Mouse (Mus musculus) spleen, postnatal 14 days (tissue): ENCODE results near the gene Rubcnl.
A peak's percentile ranks its signal among the peaks of the same experiment; 100 is the strongest.

Experiments used
- DNase-seq, 2 experiments: peaks; one replicate each; pipeline ENCODE4 v3.0.0; 2021 to 2022; ENCODE audit warnings: low spot score in 2 of 2

Rubcnl gene

GRCm38 (mm10) chr14:75017877-75018825 is 2.3 kb downstream of the Rubcnl start:
- DNase-seq = no peak

DNA sequence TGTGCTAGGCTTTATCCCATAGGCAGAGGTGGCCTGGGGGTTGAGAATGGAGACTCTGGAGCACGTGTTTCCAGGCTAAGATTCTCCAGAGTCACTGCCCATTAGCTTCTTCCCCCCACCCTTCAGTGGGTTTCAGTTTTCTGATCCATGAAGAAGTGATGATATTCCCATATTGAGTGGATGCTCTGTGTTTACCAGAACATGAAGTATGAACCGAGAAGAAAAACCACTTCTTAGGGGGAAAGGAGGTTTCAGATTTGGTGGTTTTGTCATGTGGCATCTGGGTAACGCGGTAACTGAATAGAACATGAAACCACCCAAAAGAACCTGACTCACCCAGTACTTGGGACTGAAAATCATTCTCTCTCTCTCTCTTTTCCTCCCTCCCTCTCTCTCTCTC is 3.0 kb downstream of the Rubcnl start:
- no peak for DNase-seq

- no peak for DNase-seq
Measured at GRCm38 (mm10) chr14:75020581-75021253, 4.9 kb downstream of the Rubcnl start.

- peak in 1 of 2 experiments; percentile 10 for DNase-seq
Measured at GRCm38 (mm10) chr14:75022522-75022921, 6.7 kb downstream of the Rubcnl start.

DNA sequence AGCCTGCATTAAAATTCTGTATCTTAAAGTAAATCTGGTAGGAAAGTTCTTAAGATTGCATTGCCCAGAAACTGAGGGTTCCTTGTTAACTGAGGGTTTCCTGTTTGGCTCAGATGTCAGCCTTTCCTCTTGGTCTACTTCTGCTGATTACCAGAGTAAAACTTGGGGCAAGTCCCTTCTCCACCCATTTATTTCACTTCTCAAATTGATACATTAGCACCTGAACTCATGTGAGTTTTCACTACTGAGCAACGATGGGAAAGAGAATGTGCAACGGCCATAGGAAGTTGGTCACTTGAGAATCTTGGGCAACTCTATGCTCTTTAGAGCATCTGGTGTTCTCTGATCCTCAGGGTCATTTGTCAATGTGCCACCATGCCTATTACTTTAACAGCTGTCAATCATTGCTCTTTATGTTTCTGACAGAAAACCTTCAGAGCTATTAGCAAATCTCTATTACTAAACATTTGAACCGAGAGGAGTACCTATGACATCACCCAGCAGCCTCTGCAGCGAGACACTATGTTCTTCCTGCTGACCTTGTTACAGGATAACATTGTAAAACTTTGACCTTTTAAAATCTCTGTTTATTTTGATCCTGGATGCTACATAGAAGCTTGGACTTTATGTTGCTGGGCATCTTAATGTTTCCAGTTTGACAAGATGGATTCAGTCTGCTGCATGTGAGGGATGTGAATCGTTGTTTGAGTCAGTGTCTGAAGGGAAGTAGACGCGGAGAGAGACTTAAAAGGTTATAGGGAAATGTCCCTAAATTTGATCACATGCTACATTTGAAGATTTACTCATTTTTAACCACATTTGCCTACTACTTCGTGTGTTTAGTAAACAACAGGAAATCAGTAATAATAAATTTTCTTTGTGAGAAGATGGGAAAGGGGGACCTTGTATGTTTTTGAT is 9.2 kb downstream of the Rubcnl start:
- DNase-seq = no peak

- no peak for DNase-seq
Measured at GRCm38 (mm10) chr14:75030764-75031163, 14.9 kb downstream of the Rubcnl start.

DNA sequence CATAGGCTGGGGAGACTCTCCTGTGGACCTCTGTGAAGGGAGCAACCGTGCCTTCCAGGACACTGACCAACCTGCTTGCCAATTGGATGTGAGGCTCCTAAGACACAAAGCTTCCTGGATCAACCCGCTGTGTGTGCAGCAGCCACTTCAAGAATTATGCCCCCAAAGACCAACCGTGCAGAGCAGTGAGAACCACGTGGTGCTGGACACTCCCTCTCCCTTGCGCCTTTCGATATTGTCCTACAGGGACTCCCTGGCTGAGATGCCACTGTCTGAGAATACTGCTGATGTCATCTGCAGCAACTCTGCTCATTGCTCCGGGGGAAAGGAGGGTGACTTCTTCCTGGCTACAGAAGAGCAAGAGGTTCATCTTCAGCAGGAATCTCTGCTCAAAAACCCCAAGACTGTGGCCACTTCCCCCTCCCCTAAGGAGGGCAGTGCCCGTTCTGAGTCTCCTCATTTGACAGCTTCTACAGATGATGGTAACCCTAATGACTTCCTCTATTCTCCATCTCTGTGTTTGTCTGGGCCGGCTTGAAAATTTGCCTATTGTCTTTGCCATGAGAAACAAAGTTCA is 16.3 kb downstream of the Rubcnl start:
- peak in 1 of 2 experiments; percentile 17 for DNase-seq

- no peak for DNase-seq
Measured at GRCm38 (mm10) chr14:75032742-75033141, 16.9 kb downstream of the Rubcnl start.

DNA sequence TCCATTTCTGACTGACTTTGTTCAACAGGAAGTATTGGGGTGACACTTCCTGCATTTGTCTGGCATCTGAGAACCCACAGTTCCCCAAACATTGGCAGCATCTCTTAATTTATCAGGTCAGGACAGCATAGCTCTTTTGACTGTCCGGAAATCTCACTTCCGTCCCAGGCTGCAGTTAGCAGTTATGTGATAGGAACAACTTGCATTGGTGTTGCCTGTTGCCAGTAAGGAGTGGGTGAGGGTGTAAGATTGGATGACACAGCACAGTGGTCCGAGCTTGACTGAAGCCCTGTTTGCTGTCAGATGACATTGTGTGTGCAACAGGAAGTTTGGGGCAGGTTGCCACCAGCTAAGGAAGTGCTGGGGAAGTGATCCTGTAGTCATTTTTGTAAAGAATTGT is 18.4 kb downstream of the Rubcnl start:
- DNase-seq = peak in 1 of 2 experiments; percentile 33

DNA sequence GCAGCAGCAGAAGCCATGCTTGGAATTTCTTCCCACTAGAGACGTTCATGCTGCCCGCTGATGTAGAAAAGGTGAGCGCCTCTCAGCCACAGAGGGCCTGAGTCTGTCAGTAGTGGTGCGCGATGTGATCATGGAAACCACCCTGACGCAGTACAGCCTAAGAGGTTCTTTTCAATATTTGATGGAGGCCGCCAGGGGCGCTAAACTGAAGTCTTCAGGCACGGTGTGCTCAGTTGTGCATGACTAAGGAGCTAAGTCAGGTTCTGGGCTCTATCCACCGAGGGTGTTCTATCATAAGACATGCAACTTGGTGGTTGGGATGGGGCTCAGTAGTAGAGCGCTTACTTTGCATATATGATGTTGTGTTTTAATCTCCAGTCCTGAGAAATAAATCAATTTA is 19.6 kb downstream of the Rubcnl start:
- DNase-seq = no peak

GRCm38 (mm10) chr14:75045184-75045583 is 29.4 kb downstream of the Rubcnl start:
- no peak for DNase-seq

GRCm38 (mm10) chr14:75052451-75052850 is 36.6 kb downstream of the Rubcnl start:
- no peak for DNase-seq

GRCm38 (mm10) chr14:75054455-75055343 is 38.9 kb downstream of the Rubcnl start:
- DNase-seq = no peak

DNA sequence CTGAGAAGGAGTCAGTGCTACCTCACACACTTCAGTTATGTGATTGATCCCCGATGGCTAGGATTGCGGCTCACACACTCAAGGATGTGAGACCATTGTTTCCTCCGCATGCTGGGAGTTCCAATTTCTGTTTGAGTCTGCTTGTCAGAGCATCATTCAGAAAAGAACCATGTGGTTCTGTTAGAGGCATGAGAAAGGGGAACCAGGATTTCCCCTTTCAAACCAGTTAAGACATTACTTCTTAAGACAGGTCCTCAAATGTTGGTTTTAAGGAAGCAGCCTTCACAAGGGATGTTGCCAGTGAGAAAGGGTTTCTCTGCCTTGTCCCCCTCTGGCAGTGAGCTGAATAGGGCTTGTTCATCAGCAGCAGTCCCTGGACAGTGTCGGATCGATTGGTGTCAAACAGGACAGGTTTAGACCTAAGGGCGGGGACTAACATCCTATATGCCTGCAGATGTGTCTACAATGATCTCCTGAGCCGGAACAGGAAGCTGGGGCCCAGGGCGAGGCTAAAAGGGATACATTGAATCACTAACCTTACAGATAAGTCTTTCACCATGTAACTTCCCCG is 41.1 kb downstream of the Rubcnl start:
- peak in 1 of 2 experiments; percentile 17 for DNase-seq

GRCm38 (mm10) chr14:75060562-75060961 is 44.7 kb downstream of the Rubcnl start:
- no peak for DNase-seq

- DNase-seq = no peak
Measured at GRCm38 (mm10) chr14:75063936-75064335, 48.1 kb downstream of the Rubcnl start.

DNA sequence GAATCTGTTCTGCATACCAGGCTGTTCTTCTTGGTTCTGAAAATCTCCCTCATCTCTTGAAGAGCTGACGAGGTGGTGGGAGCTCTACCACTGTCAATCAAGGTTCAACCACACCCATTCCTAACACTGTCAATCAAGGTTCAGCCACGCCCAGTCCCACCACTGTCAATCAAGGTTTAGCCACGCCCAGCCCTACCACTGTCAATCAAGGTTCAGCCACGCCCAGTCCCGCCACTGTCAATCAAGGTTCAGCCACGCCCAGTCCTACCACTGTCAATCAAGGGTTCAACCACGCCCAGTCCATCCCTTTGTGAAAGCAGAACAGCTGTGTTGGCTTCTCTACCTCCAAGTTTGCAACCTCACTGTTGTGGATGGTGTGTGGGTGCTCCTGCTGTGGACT is 48.7 kb downstream of the Rubcnl start:
- peak; percentile 11 to 27 for DNase-seq

DNA sequence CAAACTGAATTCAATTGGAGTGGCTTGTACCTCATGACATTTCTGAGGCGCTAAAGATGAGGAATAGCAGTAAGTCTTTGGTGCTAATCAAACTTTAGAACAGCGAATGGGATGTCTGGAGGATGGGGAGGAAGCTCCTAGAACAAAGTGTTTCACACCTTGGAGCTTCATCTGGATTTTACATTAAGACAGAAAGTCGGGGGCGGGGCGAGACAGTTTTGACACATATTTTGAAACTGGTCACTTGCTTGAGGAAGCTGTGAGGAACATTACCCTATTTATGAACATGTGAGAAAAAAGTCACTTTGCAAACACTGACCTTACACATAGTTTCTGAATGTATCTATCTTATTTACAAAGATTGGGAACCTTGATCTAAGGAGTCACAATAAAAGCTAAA is 49.4 kb downstream of the Rubcnl start:
- DNase-seq = no peak

DNA sequence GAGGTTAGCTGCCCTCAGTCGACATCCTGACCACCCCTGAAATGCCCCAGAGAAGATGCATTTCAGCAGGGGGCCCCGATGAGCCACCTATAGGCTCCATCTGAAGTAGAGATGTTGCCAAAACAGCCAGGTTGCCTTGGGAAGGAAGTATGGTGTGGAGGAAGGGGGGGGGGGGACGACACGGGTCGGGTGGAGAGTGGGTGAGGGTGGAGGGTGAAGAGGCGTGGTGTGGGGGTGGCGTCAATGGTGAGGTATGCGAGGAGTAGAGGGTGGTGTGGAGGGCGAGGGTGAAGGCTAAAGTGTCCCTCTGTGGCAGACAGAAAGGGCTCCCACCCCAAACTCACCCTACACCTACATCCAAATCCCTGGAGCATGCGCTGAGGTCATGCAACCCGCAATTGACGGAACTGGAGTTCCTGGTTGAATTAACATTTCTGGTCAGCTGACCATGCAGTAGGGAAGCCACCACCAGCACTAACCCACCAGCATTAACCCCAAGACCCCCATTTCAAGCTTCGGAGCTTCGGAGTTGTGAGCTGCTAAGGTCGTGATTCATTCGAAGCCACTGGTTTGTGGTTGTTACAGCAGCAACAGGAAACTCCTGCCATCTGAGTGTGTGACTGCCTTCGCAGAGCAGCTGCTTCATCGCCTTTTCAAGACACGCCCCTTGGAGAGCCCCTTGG is 52.7 kb downstream of the Rubcnl start:
- DNase-seq = no peak
